8 mouse cellular contexts compared by ENCODE assay signal in the genomic region with DNA sequence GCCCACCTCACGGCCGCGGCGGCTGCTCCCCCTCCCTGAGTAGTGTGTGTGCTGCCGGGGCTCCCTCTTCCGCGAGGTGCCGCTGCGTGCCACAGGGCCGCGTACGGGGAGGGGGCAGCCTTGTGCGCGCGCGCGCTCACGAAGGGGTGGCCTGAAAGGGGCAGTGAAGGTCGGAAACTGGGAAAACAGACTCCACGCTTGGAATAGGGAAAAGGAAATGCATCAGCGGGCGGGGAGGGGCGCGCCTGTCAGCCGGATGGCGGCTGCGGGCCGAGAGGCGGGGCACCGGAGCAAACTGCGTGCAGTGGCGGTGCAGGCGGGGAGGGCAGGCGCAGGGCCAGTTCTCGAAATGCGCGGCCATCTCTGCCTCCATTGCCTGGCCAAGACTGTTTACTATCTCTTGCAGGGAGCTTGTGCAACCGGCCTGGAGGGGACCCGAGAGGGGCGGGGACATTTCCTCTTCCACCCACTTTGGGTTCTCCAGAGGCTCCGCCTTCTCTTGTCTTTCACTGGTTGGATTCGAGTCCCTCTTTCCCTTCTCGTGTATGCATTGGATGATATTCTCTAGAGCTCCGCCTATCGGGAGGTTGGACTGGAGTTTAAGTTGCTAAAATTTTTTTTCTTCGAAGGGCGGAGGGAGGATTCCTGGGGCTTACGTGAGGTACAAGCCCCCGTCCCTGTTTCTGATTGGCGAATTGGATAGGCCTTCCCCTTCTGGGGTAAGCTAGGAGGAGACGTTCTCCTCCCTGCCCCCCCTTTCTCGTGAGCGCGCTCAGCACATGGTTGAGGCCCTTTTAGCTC. TPM values are rescaled to one million over a fixed set of nuclear protein-coding genes. Genes with fewer than 3 reads are reported as not detected.
DNase-seq lines count a peak whose midpoint lies in the region; ATAC-seq lines count a peak whose summit lies in the region.

No protein-coding gene starts in this region.

- H3K4me3 ChIP-seq in lung, embryonic 16.5 days (ENCODE audit: low read length), result peak overlapping the region; percentile 99

- peaks cover 11% of the 10 kb centered on the region for H3K4me1 ChIP-seq in lung, embryonic 16.5 days (replicated peaks; ENCODE audit: control insufficient read depth, insufficient read depth, low read length)

- under 1% methylated on average over 51 of the region's 54 CpGs for WGBS in lung, embryonic 16.5 days

- H3K27me3 ChIP-seq in lung, embryonic 16.5 days (ENCODE audit: control insufficient read depth, insufficient read depth, low read depth, low read length), result no peaks in the 10 kb centered on the region

- peak; percentile 100 for DNase-seq in MEL-GATA-1-ER (ENCODE audit: extremely low read depth, low read depth)
- DNase-seq in cerebellum, adult 8-10 months, result peak; percentile 95
- peak; percentile 100 for DNase-seq in forelimb bud, embryonic 11.5 days (ENCODE audit: low read depth, low spot score)
- DNase-seq in layer of hippocampus, adult 9-10 months (ENCODE audit: low spot score), result peak; percentile 99
- peak; percentile 89 for DNase-seq in ovary, postnatal 10 days (ENCODE audit: low spot score)
- DNase-seq in thymus, postnatal 10 days (ENCODE audit: low spot score in 2 of 2), result peak; percentile 97 to 98

- peak overlapping the region; percentile 100 for H3K27ac ChIP-seq in lung, embryonic 16.5 days (ENCODE audit: low read length)

- no peaks in the 10 kb centered on the region for H3K9me3 ChIP-seq in lung, embryonic 16.5 days (ENCODE audit: control insufficient read depth, low read length)

- H3K9ac ChIP-seq in lung, embryonic 16.5 days (ENCODE audit: low read length), result peak overlapping the region; percentile 81

- peak overlapping the region; percentile 92 for H3K4me2 ChIP-seq in lung, embryonic 16.5 days (ENCODE audit: low read depth, low read length)

- ATAC-seq in hematopoietic stem cell, adult 5-6 weeks (replicated peaks in 1 of 2; ENCODE audit: insufficient read depth in 1 of 2, low FRiP score in 2 of 2, low TSS enrichment in 1 of 2, low read depth in 1 of 2, poor library complexity in 2 of 2, severe bottlenecking in 2 of 2), result peak; percentile 51 to 56
- peak; percentile 79 for ATAC-seq in lung, embryonic 16.5 days (ENCODE audit: low read depth)

- H3K36me3 ChIP-seq in lung, embryonic 16.5 days (ENCODE audit: control insufficient read depth, insufficient read depth, low read length), result no peaks in the 10 kb centered on the region

RNA-seq across cellular contexts. Expression of gene Sin3a, which starts 1.3 kb away (rescaled TPM):
- 122 and 136 TPM in 2 replicates for total RNA-seq in hematopoietic stem cell, adult 5-6 weeks (2017)
- polyA plus RNA-seq in lung, embryonic 16.5 days (2015; fragmentation: Nextera tagmentation; extraction: Ambion mirVana), result 31.3 and 33.6 TPM in 2 replicates

RNA-seq across cellular contexts. Expression of gene Man2c1, which starts 57.3 kb away (rescaled TPM):
- 42.8 and 58.5 TPM in 2 replicates for total RNA-seq in hematopoietic stem cell, adult 5-6 weeks (2017)
- polyA plus RNA-seq in lung, embryonic 16.5 days (2015; fragmentation: Nextera tagmentation; extraction: Ambion mirVana), result 65.0 and 74.5 TPM in 2 replicates

Comparison
In these comparisons a context has a peak if more than half of its experiments do, and no peak if none do; other contexts are left out.
1. Peak in every context shown above with its lines: DNase-seq, ATAC-seq, H3K4me3 ChIP-seq and H3K27ac ChIP-seq.